Mouse (Mus musculus): ENCODE measurements at regions not wholly inside any gene's neighbourhood (a gene's known extent, or its start where the extent isn't known, plus 50 kb on each side); places are given as distances from the start of the nearest gene placed in this dataset.

DNA sequence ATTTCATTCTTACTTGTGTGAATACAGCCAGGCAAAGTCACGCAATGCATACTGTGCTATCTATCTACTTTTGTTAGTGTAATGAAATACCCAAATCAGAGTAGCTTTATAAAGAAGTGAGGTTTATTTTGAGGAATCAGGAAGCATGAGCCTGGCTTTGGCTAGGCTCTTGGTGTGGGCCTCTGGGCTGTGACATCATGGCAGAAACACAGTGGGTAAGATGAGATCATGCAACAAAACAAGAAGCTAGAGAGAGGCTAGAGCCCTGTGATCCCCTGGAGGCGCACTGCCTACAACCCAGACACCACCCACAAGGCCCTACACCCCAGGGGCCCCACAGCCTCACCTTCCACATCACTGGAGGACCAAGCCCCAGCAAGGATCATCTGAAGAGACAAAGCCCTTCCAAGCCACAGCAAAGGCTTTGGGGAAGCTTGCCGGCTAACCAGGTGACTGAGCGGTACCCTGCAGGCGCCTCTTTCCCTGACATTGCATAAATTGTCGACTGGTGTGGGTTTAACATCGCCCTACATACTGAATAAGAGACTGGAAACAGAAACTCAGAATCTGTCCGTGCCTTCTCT lies 143.8 kb upstream of the Frmd6 start:
- TF ChIP-seq CTCF (IDR thresholded peaks at IDR 0.05; ENCODE audit: insufficient read depth, low read length): no peak
- no peak for TF ChIP-seq POLR2A (IDR thresholded peaks at IDR 0.05; ENCODE audit: borderline replicate concordance, extremely low read depth, low read depth, low read length)
